Mouse (Mus musculus): ENCODE data around the gene Gm49378.
A peak's percentile ranks its signal among the peaks of the same experiment; 100 is the strongest.

The Gm49378 gene

DNA sequence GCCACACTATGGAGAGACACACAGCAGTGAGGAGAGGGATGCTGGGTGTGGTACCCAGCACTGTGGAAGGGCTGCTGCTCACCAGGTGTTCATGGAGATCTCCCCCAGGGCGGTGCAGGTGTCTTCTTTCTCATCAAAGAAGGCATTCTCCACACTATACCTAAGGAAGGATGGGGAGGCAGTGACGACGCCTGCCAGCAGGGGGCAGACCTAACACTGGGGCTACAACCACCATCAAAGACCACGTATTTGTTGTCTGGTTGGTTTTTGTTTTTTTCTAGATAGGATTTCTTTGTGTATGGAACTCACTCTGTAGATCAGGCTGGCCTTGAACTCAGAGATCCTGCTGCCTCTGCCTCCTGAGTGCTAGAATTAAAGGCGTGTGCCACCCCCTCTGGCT, 8.4 kb downstream of the Gm49378 start:
- DNase-seq, result peak; percentile 24 to 43

DNA sequence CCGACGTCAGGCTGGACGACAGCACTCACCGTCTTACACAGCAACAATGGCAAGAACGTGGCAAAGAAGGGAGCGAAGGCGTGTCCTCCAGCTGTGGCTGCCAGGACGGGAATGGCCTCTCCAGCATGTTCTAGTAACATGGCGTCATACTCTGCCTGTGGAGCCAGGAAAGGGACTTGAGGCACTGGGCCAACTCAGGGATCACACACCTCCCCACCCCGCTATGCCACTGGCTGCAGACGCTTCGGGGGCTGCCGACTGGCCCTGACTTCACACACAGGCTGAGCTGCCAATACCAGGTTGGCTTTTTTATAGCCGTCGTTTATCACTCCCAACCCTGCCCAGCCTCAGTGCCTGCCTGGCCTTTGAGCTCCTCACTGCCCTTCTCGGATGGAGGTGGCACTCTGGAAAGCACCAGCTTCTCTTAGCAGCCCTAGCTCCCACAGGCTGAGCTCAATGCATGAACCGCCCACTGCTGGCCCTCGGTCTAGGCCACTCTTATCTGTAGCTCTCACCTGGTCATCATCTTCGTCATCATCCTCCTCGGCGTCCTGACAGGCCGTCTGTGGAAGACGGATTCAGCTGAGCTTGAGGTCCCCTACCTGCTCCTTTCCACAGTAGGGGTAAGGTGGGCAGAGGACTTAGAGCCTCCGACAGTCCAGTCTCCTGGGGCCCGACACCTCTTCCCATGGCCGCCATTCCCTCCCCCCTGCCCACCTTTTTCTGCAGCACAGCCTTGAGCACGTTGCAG, 9.4 kb downstream of the Gm49378 start:
- no peak for DNase-seq

DNA sequence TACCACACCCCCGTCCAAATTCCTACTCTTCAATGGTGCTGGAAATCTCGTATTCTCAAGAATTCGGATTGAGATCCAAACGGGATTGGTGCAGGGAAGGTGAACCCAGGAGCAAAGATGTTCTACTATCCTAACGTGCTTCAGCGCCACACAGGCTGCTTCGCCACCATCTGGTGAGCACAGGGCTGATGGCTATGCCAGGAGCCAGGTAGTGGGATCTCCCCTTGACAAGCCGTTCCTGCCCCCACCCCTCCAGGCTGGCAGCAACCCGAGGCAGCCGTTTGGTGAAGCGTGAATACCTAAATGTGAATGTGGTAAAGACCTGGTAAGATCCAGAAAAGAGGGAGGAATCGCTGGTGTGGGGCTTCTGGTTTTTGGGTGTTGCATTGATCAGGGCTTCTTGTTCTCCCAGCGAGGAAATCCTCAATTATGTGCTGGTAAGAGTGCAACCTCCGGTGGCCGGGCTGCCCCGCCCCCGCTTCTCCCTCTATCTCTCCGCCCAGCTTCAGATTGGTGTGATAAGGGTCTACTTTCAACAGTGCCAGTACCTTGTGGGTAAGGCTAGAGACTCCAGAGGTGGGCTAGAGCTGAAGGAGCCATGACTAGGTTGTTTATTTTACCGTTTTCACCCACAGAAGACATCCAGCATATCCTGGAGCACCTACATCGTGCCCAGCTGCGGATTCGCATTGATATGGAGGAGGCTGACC, 19.1 kb downstream of the Gm49378 start:
- peak; percentile 36 to 47 for DNase-seq

DNA sequence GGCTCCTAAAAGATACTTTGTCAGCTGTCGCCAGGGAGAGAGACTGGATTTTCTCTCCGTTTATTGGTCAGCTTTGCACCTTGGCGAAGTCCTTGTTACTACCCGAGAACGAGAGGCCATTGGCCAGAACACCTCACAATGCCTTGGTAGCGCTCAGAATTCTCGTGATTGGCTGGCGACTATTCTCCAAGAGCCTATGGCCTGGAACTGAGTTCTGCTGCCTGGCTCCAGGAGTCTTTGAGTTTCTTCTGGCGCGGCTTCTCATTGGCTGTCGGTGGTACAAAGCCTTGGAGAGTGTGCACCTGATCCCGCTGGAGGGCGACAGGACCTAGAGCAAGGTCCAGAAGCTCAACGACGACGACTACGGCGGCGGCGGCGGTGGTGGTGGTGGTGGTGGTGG, 19.9 kb downstream of the Gm49378 start, which contains the start of gene Rec8:
Gene Rec8, plus strand, starts transcription at position 216 of the 400 bp plus-strand sequence.
- DNase-seq, result peak; percentile 69 to 83

DNA sequence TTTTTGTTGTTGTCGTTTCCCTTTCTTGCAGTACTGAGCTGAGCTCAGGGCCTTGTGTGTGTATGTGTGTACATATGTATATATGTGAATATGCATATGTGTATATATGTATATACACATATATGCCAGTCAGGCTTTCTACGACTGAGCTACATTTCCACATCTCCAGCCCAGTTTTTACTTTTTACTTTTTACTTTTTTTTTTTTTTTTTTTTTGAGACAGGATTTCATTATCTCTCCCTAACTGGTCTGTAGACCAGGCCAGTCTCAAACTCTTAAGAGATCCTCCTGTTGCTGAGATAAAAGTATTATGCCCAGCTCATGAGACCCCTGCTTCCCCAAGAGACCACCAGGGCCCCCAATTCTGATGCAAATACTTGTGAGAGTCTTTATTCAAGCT, 20.9 kb downstream of the Gm49378 start:
- no peak for DNase-seq

DNA sequence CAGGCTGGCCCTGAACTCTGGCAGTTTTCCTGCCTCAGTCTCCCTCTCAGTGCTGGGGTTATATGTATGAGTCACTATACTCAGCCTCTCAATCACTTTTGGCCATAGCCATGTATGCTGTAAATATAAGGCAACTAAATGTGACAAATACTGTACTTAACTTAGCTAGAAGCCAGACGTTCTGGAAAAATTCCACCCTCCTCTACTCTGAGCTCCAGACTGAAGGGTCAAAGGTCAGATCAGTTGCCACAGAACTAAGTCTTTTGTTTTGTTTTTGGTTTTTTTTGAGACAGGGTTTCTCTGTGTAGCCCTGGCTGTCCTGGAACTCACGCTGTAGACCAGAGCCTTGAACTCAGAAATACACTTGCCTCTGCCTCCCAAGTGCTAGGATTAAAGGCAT, 21.8 kb downstream of the Gm49378 start:
- DNase-seq, result no peak

DNA sequence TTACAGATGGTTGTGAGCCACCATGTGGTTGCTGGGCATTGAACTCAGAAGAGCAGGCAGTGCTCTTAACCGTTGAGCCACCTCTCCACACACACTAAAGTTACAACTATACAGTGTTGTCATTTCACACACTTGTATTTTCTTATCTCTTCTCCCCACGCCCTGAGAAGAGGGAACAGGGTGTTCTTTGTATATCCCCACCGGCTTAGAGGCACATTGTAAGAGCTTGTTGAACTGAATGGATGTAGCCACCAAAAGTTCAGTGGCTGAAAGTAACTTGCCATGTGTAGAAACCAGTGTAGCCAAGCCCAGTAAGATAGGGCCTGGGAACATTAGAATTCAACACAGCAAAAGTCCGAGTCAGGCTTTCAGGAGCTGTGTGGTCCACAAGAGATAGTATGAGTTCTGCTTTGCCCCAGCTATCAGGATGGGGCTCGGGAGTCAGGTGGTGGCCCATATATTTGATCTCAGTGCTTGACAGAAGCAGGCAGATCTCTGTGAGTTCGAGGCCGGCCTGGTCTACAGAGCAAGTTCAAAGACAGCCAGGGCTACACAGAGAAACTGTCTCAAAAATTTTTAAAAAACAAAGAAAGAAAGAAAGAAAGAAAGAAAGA, 23.0 kb downstream of the Gm49378 start:
- DNase-seq, result no peak

DNA sequence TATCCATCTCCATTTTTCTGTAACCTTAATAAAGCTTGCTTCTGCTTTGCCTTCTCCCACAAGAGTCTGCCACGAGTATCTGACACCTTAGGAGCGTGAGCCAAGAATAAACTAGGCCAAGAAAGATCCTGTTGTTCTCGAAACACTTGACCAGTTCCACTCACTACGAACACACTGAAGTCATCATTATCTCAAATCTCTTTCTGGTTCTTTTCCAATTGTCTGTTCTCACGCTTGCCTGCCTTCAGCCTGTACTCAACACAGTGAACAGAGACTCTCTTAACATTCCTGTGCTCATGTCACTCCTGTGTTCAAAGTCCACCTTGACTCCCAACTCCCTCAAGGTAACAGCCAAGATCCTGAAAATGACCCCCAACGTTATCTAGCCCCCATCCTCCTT, 24.3 kb downstream of the Gm49378 start:
- DNase-seq, result no peak

DNA sequence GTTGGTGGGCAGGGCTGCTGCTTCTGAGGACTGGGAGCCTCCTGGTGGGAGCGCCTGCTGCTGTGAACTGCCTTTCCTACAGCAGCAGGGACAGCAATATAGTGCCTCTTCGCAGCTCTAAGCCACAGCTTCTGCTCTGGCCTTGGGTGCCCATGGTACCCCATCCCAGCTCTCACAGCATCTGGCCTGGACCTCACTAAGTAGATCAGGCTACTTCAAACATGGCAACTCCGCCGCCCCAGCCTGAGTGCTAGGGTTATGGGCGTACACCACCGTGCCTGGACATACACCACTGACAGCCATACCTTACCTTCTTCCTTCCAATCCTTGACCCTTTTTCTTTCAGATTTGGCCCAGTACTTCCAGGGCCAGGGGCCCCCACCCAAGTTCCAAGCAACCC, 29.4 kb downstream of the Gm49378 start:
- DNase-seq, result no peak

DNA sequence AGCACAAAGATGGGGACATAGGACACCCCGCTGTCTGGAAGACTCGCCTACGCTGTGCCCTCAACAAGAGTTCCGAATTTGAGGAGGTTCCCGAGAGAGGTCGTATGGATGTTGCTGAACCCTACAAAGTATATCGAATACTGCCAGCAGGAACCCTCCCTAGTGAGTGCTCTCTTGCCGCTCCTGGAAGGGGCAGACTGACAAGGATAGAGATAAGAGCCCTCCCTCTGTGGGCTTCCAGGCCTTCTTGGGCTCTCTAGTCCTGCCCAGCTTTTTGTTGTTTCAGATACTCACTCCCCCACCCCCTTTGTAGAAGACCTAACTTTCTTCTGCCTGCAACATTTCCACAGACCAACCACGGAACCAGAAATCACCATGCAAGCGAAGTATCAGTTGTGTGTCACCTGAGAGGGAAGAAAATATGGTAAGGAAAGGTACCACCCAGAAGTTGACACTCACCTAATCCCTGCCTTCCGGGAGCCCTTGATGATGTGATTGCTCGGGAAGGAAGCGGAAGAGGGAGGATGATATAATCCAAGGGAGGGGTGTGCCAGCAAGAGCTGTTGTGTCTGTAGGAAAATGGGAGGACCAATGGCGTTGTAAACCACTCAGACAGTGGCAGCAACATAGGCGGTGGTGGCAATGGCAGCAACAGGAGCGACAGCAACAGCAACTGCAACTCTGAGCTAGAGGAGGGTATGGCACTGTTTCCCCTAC, 31.8 kb downstream of the Gm49378 start:
- no peak for DNase-seq

DNA sequence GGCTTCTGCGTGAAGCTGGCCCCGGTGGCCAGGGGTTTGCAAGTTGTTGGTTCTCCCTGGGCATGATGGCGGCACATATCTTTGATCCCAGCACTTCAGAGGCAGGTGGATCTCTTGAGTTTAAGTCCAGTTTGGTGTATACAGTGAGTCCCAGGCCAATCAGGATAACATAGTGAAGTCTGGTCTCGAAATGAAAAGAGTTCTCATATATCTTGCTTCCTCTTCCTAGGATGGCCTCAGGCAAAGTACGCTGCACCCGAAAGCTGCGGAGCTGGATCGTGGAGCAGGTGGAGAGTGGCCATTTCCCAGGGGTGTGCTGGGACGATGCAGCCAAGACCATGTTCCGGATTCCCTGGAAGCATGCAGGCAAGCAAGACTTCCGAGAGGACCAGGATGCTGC, 32.9 kb downstream of the Gm49378 start:
- DNase-seq, result no peak

DNA sequence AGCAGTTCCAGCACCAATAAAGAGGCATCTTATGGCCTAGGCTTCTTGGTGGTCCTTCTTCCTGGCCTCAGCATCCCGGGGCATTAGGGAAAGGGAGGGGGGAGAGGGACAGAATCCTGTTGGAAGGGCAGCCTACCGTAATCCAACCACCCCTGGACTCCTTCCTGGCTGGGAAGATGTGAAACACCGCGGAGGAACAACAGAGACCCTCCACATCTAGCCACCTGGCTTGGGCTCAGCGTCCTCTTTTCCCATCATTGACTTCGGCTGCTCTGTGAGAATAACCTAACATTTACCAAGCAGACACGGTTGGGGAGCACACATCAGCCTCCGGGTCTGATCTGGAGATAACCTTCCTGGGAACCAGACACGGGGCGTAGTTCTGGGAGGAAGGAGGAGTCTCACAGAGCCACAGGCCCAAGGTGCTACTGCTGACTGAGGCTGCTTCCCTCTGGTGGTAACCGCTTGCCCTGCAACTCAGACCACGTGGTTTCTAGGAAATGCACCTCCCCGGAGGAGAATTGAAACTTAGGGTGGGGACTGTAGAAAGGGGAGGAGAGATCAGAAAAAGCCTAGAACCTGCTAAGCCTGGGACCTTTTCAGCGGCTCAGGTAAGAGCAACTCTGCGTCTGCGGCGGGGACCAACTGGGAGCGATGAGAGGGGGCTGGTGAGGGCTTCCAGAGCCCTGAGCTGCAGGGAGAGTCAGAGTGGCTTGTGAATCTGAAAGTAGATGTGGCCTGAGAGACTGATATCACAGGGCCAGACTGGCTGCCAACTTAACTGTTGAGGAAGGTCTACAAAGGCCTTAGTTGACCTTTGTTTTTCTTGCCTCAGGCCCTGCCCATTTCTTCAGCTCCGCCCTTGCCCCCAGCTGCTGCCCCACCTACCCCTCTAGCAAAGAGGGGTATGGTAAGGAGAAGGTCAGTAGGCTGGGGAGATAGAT, 33.8 kb downstream of the Gm49378 start:
- DNase-seq, result peak; percentile 81 to 91

DNA sequence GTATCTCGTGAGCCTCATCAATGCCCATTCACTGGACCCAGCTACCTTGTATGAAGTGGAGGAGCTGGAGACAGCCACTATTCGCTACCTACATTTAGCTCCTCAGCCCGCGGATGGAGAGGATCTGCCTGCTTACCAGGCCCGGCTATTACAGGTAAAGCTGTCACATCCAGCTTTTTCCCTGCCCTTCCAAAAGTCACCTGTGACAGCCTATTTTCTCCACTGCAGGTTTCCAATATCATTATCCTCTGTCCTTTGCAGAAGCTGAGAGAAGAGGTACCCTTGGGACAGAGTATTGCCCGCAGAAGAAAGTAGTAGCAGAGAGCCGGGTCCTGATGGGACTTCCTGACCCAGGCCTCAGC, 34.4 kb downstream of the Gm49378 start, which contains the start of gene Irf9:
Gene Irf9, plus strand, starts transcription at position 301 of the 362 bp plus-strand sequence.
- no peak for DNase-seq

DNA sequence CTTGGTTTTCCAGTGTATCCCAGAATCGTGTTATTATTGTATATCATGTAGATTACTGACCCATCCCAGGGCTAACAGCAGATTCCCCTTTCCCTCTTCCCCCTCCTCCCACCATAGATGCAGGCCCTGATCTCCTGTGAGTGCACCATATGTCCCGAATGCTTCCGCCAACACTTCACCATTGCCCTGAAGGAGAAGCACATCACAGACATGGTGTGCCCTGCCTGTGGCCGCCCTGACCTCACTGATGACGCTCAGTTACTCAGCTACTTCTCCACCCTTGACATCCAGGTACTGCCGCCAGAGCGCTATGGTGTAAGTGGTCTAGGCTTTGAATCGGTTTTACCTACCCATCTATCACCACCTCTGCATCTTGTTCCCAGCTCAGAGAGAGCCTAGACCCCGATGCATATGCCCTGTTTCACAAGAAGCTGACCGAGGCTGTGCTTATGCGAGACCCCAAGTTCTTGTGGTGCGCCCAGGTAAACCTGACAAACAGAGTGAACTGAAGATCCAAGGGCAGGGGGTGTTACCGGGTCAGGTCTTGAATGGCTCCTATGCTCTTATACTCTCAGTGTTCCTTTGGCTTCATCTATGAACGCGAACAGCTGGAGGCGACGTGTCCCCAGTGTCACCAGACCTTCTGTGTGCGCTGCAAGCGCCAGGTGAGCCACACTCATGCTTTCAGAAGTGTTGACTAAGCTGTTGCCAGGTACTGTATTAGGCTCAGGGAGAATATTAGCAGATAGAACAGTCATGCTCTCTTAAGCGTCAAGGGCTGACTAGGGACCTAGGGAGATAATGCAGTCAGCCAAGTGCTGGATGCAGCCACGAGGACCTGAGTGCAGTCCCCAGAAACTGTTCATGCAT, 38.9 kb downstream of the Gm49378 start:
- no peak for DNase-seq

DNA sequence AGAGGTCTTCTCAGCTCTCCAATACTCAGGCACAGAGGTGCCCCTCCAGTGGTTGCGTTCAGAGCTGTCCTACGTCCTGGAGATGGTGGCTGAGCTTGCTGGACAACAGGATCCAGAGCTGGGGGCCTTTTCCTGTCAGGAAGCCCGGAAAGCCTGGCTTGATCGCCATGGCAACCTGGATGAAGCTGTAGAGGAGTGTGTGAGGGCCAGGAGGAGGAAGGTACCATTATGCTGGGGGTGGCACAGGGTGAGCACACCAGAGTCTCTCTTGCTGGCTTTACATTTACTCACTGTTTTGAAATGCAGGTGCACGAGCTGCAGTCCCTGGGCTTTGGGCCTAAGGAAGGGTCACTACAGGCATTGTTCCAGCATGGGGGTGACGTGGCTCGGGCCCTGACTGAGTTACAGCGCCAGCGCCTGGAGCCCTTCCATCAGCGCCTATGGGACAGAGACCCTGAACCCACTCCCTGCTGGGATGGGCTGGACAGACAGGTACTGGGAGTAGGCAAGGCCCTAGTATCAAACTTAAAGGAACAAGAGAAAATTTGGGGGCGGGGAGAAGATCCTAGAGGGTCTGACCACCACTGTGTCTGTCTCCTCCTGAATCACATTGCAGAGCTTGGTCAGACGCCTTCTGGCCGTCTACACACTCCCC, 41.5 kb downstream of the Gm49378 start:
- no peak for DNase-seq

DNA sequence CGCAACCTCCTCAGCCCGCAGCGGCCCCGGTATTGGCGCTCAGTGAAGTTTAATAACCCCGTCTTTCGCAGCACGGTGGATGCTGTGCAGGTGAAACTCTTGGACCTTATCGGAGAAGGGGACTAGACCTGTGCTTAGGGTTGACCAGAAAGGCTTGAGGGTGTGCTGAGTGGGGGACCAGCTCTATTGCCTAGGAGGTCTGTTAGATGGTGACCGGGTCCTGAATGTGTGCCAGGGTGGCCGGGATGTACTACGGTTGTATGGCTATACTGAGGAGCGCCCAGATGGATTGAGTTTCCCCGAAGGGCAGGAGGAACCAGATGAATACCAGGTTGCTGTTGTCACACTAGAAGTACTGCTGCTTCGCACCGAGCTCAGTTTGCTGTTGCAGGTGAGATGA, 45.5 kb downstream of the Gm49378 start:
- peak; percentile 27 to 44 for DNase-seq

DNA sequence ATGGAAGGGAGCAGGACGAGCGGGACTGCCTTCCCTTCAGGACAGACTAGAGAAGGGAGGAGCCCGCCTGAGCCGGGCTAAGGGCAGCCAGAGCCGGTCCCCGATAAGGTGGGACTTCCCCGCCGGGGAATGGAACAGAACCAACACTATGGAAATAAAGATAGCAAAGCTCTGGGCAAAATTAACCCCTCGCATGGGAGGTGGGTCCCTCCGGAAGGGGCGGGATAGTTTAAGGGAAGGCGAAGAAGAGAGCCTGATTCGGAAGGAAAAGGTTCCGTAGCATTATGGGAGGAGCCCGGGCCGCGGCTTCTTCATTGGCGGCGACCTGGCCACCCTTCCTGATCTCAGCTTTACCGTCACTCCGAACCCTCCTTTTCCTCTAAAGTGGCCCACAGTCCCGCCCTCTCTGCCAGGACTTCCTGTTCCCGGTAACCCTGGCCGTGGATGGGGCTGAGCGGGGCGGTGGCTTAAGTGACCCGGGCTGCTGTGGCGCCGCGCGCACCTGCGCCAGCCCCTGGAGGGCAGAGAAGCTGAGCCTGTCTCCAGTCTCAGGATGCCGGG, 46.3 kb downstream of the Gm49378 start, which contains the start of gene Rnf31:
Gene Rnf31, plus strand, starts transcription at position 378 of the 561 bp plus-strand sequence.
- peak; percentile 92 to 97 for DNase-seq

DNA sequence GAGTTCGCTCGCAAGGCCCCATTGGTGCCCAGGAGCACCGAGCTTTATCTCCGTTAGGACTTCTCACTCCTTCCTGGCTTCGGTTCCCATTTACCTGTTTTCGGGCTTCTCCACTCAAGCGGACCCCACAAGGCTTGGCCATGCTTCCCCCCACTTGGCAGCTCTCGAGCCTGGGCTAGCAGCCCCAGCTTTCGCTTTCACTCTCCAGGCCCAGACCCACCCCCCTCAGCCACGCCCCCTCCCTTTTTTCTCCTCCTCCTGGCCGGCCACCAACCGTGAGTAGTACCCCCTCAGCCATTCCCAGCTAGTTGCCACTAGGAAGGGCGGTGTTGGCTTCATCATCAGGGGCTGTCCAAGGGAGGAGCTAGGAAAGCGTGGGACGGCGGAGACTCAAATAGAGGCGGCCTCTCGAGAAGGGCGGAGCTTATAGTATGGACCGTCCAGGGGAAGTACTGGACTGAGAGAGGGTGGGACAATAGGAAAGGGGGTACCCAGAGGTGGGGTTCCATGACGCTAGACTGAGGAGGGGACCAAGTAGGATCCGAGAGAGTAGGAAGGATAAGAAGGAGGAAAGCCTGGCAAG, 46.9 kb downstream of the Gm49378 start, which contains the start of gene Psme2:
Gene Psme2, minus strand, starts transcription at position 366 of the 583 bp plus-strand sequence.
- peak; percentile 74 to 85 for DNase-seq

DNA sequence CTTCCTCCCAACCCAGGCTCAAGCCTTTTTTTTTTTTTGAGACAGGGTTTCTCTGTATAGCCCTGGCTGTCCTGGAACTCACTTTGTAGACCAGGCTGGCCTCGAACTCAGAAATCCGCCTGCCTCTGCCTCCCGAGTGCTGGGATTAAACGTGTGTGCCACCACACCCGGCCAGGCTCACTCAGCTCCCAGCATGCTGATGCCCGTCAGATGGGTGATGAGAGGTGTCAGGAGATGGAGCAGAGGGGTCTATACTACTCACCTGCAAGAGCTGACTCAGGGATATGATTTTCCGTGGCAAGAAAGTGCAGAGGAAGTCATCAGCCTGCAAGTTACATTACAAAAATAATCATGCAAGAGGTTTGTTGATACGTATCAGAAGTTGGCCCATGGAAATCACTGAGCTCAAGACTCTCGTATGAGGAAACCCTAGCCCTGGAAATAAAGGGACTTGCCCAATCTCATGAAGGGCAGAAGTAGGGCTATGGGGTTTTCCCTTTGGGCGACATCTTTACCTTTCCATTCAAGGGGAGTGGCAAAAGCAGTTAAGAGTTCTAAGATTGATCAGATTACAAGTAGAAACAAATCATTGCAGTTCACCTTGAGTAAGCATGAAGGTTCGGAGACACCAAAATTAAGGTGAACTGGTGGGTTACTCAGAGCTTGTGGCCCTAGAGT, 47.8 kb downstream of the Gm49378 start:
- DNase-seq, result no peak

Measured in cerebellum, adult 18-20 months (tissue).